Mouse (Mus musculus): ENCODE measurements around the gene Cd6. TPM values are rescaled to one million over a fixed set of nuclear protein-coding genes. Genes with fewer than 3 reads are reported as not detected.

The Cd6 gene
- total RNA-seq, 2 experiments from 2014 or later, result not detected

DNA sequence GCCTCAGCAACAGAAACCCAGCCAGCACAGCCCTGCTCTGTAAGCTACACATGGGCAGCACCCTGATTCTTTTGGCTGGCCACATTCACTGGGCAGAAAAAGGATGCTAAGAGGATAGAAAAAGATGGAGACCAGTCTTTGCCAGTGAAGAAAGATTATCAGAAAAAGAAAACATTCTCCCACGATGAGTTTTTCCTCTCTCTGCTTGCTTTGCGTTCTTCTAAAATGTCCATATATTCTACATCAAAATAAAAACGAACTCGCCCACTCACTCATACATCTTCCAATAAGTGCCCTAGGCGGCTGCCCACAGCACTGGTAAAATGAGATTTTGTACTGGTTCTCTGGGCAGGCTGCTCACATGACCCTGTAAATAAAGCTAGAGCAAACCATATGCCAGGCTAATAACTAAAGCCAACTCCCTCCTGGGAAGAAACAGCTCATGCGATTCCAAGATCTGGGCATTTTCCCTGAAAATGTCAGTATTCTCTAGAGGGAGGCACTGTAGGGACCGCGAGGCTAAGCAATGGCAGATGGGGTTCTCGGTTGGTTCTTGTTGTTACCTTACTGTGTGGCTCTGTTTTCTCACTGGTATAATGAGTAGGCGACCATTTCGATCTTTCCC is 24.1 kb downstream of the Cd6 start:
- no peak for ATAC-seq (replicated peaks; ENCODE audit: low FRiP score, poor library complexity, severe bottlenecking)

DNA sequence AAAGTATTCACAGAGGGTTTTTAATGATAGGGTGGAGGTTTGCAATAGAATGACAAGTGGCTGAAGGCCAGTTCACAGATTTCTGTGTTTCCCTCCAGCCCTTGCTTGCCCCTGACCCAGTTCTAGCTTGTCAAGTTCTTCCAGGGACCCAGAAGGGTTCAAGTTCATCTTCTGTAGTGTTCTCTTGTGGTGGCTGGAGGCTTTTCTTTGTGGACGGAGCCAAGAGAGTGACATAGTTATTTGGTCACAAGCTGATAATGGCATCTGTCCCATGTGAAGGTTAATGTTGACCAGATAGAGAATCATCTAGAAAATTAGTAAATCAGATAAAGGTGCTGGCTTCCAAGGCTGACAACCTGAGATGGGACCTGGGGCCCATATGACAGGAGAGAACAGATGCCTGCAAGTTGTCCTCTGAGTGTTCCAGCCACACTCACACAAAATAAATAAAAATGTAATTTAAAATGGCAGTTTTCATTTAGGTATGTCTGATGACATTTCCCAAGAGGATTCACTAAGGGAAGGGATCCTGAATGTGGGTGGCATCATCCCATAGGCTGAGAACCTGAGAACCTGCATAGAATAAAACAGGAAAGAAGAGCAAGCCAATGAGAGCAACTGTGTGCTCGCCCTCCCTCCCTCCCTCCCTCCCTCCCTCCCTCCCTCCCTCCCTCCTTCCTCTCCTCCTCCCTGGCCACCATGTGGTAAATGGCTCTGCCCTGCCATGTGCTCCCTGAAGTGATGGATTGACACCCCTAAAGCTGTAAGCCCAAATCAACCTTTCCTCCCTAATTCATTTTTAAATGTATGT is 24.8 kb downstream of the Cd6 start:
- no peak for ATAC-seq (replicated peaks; ENCODE audit: low FRiP score, poor library complexity, severe bottlenecking)

DNA sequence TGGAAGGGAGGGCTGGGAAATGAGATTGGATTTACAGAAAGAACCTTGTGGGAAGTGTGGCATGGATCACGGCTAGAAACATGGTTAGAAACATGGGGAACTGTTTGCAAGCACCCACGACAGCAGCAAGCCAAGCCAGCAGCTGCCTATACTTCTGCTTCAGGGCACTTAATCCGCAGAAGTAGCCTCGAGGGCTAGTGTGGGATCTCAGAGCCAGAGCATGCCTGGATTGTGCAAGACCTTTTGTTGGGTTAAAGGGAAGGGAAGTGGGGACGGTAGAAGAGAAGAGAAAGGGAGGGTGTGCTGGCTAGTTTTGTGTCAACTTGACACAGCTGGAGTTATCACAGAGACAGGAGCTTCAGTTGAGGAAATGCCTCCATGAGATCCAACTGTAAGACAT is 26.1 kb downstream of the Cd6 start:
- ATAC-seq (replicated peaks; ENCODE audit: low FRiP score, poor library complexity, severe bottlenecking), result no peak

DNA sequence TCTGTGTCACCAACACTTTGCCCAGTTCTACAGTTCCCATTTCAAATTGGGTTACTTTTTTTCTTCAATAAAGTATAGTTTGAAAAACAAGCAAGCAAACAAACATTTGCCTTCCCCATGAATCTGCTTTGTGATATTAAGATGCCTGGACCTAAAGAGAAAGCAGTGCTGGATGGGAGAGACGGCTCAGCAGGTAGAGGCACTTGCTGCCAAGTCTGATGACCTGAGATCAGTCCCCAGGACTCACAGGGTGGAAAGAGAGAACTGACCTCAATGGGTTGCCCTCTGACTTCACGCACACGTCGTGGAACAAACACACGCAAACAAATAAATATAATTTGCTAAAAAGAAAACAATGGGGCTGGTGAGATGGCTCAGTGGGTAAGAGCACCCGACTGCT is 28.0 kb downstream of the Cd6 start:
- no peak for ATAC-seq (replicated peaks; ENCODE audit: low FRiP score, poor library complexity, severe bottlenecking)

DNA sequence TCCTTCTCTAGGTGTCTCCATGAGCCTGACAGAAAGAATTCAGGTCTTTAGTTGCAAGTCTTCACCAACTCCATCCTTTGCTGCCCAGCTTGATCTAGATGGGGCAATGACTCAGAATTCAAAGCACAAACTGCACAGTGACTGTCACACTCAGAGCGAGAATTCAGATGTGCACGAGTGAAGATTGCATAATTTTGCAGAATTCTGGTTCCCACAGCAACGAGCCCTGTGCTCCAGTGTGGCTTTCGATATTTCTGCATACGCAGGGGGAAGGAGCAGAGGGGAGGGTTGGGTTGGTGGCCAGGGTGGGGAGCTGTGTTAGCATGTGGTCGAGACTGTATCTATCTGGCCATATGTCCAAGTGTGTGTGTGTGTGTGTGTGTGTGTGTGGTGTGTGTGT is 28.8 kb downstream of the Cd6 start:
- ATAC-seq (replicated peaks; ENCODE audit: low FRiP score, poor library complexity, severe bottlenecking), result no peak

DNA sequence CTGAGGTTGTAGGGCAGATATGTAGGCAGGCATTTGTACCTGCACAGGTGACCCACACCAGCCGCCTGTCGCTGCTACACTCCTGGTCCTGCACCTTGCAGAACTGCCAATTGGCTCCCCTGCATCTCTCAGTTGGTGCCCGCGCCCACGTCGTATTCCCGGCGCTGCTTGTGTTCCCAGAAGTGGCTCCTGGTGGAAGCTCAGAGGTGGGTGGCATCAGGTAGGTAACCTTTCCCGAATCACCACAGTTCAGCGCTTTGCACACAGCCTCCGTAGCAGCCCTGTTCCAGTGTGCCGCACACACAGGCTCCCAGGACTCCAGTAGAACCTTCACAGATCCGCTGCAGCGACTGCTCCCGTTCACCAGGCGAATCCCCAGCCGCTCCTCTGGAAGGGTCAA is 30.7 kb downstream of the Cd6 start:
- ATAC-seq (replicated peaks; ENCODE audit: low FRiP score, poor library complexity, severe bottlenecking), result no peak

DNA sequence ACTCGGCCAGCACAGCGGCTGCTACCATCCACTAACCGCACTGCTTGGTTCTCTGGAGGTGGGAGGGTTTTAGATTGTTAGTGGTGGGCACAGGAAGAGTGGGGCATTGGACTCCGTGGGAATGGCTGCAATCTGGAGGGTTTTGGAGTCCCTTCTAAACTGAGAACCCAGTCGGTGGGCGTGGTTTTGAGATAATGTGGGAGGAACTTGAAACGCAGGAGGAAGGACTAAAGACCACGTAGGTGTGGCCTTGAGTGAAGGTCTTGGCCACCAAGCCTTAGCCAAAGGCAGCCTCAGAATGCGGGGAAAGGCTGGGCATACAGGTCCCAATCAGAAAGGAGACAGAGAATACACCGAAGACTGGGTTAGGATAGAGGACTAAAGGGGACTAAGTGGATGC is 31.3 kb downstream of the Cd6 start:
- no peak for ATAC-seq (replicated peaks; ENCODE audit: low FRiP score, poor library complexity, severe bottlenecking)

DNA sequence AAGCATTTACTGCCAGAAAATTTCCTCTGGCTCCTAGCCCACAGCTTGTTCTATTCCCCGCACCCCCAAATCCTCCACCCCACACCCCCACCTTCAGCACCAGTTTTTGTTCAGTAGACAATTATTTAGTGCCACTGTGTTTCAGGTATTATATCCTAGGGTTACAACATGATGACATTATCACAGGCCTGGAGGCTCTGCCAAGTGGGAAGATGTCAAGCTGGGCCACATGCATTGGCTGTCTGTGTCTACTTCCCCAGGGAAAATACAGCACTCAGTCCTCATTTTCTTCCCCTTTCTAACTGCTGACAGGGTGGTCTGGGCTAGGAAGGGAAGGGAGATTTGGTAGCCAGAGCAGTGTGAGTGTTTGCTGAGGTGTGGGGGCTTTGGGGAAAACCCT is 34.9 kb downstream of the Cd6 start:
- ATAC-seq (replicated peaks; ENCODE audit: low FRiP score, poor library complexity, severe bottlenecking), result no peak

DNA sequence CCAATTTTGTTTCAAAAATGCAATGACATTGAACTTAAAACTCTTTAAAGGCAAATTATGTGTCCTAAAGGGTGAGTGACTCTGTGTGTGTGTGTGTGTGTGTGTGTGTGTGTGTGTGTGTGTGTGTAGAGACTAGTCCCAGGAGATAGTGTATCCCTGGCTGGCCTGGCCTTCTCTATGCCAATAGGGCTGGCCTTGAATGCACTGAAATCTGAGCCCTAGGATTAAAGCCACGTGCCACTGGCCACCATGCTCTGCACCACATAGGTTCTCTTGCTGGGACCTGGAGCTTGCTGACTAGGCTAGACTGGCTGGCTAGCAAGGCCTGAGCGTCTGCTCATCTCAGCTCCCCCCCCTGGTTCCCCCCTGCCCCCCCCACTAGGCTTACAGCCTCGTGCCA is 36.8 kb downstream of the Cd6 start:
- no peak for ATAC-seq (replicated peaks; ENCODE audit: low FRiP score, poor library complexity, severe bottlenecking)

DNA sequence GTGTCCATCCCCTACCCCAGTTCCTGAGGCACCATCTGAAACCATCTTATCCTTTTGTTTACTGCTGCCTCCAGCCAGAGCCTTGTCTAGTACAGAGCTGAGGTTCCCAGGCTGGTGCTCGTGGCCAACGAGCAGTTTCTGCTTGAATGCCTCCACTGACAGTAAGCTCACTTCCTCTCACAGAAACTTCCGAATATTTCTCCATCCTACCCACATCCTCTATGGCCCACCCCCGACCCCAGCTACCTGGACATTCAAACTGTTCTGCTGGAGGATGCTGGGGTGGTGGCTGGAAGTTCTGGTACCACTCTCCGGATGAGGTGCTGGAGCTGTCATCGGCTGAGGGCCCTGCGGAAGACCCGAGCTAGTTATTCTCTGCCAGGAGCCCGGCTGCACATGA is 39.5 kb downstream of the Cd6 start:
- no peak for ATAC-seq (replicated peaks; ENCODE audit: low FRiP score, poor library complexity, severe bottlenecking)

DNA sequence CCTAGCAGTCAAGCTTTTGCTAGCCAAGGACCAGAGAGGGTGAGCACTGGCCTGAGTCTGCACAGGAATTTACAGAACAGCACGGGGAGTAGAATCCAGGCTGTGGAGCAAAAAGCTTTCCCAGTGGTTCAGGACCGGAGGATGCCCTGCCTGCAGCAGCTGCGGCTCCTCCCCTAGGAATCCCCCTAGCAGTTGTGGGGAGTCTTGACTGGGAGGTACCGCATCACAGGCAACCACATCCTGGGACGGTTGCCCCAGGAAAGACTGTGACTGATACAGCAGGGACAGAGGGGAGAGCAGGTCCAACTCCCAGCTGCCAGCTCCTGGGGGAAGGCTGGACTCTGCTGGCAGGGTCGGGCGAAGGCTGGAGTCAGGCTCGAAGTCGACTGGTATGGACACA is 41.6 kb downstream of the Cd6 start:
- ATAC-seq (replicated peaks; ENCODE audit: low FRiP score, poor library complexity, severe bottlenecking), result no peak

DNA sequence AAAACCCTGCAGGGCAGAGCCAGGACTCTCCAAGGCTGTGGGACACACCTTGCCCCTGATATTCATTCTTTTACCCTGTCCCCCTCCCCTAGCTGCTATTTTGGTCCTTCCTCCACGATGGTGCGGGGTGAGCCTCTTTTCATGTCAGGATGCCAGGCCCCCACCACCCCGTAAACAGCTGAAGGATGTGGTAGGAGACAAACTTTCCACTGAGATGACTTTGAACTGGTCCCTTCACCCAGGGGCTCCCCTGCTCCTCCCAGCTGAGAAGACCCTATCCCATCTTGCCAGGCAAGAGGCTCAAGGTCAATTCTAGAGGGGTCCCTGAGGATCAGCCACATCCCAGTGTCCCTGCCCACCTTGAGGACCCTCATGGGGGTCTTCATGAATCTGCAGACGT is 42.5 kb downstream of the Cd6 start:
- no peak for ATAC-seq (replicated peaks; ENCODE audit: low FRiP score, poor library complexity, severe bottlenecking)

DNA sequence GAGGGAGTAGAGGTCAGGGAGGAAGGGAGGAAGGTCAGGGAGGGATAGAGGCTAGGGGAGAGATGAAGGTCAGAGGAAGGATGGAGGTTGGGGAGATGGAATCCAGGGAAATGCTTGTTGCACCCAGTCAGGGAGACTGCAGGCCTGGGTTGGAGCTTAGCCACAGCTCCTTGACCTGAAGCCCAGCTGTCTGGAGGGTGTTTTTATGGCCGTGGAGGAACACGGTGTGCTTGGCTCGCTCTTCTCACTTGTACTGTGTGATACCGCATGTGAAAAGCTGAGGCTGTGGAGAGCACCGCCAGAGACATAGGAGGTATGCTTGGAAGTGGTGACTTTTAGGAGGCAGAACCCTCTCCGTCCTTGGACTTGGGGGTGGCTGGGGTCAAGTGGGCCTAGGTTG is 43.1 kb downstream of the Cd6 start:
- ATAC-seq (replicated peaks; ENCODE audit: low FRiP score, poor library complexity, severe bottlenecking), result no peak

DNA sequence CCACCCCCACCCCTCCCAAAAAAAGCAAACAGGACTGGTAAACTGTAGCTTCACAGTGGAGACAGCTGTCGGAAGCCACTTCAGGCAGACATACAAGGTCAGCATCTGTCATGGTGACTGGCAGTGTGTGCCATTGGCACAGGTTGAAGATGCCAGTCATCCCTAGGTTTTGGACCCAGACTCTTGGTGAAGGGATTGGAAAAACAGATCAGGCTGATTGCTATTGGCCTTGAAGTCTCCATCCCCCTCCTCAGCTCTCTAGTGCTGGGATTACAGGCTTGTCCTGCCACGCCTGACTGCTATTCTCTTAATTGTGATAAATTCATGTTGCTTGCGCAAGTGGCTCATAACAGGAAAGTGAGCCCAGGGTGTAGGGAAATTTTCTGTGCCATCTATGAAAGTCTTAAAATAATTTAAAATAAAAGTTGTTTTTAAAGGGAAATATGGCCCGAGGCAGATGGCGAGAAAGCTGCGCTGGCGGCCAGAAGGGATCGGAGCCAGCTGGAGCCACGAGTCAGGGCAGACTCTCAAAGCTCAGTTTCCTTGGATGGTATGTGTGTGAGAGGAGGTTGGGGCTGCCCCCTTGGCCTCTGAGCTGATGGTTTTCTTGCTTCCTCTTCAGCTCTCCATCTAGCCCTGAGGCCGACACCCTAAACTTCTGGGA is 44.9 kb downstream of the Cd6 start:
- no peak for ATAC-seq (replicated peaks; ENCODE audit: low FRiP score, poor library complexity, severe bottlenecking)

DNA sequence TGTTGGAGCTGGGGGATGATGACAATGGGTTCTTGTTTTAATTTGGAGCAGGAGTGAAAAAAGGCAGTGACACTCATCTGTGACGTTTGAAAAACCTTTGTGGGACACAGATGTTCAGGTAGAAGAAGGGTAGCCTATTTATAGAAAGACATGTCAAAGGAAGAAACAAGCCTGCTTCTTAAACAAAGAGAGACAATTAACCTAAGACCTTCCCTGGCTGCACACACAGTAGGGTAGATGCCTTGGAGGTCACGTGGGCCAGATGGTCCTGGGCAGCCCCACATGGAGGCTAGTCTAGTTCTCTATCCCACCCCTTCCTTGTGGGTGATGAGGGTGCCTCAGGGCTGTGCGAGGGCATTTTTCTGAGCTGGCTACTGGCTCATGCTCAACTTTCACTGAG is 45.8 kb downstream of the Cd6 start:
- ATAC-seq (replicated peaks; ENCODE audit: low FRiP score, poor library complexity, severe bottlenecking), result no peak

DNA sequence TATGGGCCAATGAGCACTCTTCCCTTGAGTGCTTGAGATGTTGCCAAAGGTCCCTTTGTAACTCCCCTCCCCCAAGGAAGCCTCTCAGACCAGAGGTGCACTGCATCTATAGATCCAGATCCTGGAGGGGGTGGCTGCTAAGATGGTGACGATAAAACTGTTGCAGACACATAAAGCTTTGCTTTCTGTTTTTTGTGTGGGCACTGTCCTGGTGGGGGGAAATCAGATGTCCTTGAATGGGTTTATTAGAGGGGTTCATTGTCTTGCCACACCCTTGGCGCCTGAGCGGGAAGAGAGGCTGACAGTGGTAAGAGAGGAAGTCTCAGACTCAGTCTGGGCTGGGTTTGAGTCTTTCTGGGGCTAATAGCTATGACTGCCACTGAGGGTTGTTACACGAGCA is 46.7 kb downstream of the Cd6 start:
- no peak for ATAC-seq (replicated peaks; ENCODE audit: low FRiP score, poor library complexity, severe bottlenecking)

DNA sequence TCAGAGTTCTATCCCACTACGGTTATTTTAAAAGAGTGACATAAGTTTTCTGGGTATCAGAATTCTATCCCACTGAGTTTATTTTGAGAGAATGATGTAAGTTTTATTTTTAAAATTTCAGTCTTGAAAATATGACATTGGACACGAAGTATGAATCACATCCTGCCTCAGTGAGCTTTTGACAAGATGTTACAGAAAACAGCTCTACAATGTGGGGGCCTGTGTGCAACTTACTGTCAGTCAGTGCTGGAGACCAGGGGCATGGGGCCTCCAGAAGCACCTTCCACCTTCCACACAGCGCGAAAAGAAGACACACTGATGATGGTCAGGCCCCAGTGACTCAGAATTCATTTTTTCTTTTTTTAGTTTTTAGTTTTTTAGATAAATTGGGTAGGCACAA is 48.2 kb downstream of the Cd6 start:
- ATAC-seq (replicated peaks; ENCODE audit: low FRiP score, poor library complexity, severe bottlenecking), result no peak

DNA sequence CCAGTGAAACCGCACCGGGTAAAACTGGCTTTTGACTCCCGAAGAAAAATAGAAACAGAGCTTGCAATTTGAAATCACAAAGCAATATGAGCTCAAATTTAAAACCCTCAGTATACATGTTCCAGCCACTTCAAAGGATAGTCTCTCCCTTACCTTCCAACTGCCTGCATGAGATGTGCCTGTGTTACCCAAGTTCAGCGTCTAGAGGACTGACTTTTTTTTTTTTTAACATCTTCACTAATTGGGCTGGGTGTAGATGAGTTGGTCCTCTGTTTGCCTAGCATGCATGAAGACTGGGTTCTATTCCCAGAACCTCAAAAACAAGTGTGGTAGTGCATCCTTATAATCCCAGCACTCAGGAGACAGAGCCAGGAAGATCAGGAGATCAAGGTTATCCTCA is 53.0 kb downstream of the Cd6 start:
- ATAC-seq (replicated peaks; ENCODE audit: low FRiP score, poor library complexity, severe bottlenecking), result no peak

DNA sequence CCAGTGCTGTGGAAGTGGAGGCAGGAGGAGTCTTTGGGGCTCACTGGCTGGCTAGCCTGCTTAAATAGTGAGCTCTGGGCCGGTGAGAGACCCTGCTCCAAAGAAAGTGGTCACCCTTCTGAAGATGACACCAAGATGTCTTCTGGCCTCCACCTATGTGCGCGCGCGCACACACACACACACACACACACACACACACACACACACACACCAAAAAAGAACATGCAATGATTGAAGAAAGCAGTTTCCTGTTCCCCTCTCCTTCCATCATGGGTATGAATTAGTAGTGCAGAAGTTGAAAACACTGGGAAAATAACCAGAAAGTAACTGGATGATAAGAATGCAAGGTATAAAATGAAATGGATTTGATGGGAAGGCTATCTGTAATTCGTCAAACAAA is 55.7 kb downstream of the Cd6 start:
- ATAC-seq (replicated peaks; ENCODE audit: low FRiP score, poor library complexity, severe bottlenecking), result no peak

DNA sequence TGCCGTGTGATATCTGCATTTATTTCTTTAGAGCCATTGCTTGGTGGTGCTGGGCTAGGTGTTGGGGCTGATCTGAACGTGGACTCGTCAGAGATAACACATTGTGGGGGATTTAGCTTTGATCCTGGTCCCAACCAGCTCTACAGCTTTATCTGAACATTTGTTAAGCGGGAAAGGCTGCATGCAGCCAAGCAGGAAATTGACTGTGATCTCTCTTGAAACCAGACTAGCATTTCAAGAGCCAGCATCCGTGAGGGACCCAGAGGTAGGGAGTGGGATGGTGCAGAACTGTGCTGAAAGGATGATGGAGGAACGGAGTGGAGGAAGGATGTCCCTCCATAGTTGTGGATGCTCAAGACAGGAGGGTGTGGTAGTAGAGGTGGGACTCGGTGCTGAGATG is 56.5 kb downstream of the Cd6 start:
- ATAC-seq (replicated peaks; ENCODE audit: low FRiP score, poor library complexity, severe bottlenecking), result no peak

DNA sequence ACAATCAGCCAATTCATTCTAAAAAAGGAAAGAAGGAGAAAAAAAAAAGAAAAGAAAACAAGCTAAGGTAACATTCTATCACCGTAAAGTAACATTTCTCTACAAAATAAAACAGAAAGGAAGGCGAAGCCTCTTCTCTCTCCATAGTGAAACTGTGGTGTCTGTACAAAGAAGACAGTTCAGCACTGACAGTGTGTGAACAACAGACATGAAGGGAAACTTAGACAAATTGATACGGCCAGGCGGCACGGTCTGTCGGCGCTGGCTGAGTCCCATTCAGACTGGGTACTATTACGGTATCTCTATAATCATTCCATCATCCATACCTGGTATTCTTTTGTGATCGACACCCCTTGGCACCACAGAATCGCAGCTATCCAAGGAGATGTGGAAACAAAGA is 57.0 kb downstream of the Cd6 start:
- no peak for ATAC-seq (replicated peaks; ENCODE audit: low FRiP score, poor library complexity, severe bottlenecking)

All from erythroblast, adult 5-6 weeks (primary cell).